Mouse (Mus musculus) kidney, adult 2 months (tissue): Measurements from ENCODE around the gene Rnase11. TPM values are rescaled to one million over a fixed set of nuclear protein-coding genes. Genes with fewer than 3 reads are reported as not detected.

Experiments used
- DNase-seq: peaks from one replicate; pipeline ENCODE4 v3.0.0; 2021
- H3K27ac ChIP-seq: fragments of 200-500 bp; 2 replicates; pipeline ENCODE4 v1.5.1; 2012; ENCODE audit warnings: low read depth, low read length, control low read depth, inconsistent platforms; ENCODE audit not compliant: insufficient read depth
- H3K27me3 ChIP-seq: fragments of 200-500 bp; replicated peaks from 2 replicates; pipeline ENCODE4 v1.6.1; 2012; ENCODE audit warnings: mild to moderate bottlenecking, moderate library complexity, low read length, inconsistent platforms; ENCODE audit not compliant: control insufficient read depth, insufficient read depth
- H3K36me3 ChIP-seq: fragments of 200-500 bp; 2 replicates; pipeline ENCODE4 v1.6.1; 2012; ENCODE audit warnings: mild to moderate bottlenecking, moderate library complexity, low read length, inconsistent platforms; ENCODE audit not compliant: control insufficient read depth, insufficient read depth
- H3K4me1 ChIP-seq: fragments of 200-500 bp; 2 replicates; pipeline ENCODE4 v1.6.1; 2011; ENCODE audit warnings: low read length; ENCODE audit not compliant: control insufficient read depth, insufficient read depth
- H3K4me3 ChIP-seq: fragments of 200-500 bp; 2 replicates; pipeline ENCODE4 v1.5.1; 2011; ENCODE audit warnings: mild to moderate bottlenecking, low read depth, low read length, control low read depth; ENCODE audit not compliant: insufficient read depth
- CTCF ChIP-seq: fragments of 200-500 bp; conservative IDR thresholded peaks from 2 replicates; pipeline ENCODE4 v1.5.1; 2011; ENCODE audit warnings: low read depth, mild to moderate bottlenecking, control low read depth, low read length, moderate library complexity, mixed read lengths; ENCODE audit not compliant: insufficient read depth, insufficient read length
- POLR2A ChIP-seq: fragments of 200-500 bp; IDR thresholded peaks from one replicate; pipeline ENCODE4 v1.6.1; 2011; ENCODE audit warnings: low read depth, low read length, control low read depth
- WGBS: fragments of 180-500 bp; shearing (Covaris S2); methylation state at CpG from one replicate; pipeline ENCODE4 v1.1.7; 2018; 5-methylcytosine and 5-hydroxymethylcytosine counted together
- polyA plus RNA-seq: library from polyadenylated mRNA; depleted of rRNA; stranded (reverse); fragments of >200 nt; gene quantifications from 2 replicates; pipeline ENCODE4 v1.2.3, GENCODE M21; 2012

The Rnase11 gene
- polyA plus RNA-seq, 1 experiment, result not detected

DNA sequence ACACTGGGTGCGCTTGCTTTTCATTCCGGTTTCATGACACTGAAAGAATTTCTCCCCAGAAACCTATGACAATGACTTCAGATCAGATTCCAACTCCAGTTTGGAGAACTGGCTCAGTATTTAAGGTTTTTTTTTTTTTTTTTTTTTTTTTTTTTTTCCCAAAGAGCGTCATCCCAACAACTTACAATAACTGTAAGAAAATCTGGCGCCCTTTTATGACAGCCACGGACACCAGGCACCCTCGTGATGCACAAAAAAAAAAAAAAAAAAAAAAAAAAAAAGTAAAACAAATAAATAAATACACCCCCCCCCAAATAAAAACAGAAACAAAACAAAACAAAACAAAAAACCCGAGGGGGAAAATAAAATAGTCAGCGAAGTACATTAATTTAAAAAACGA, 37.8 kb upstream of the Rnase11 start:
- TF ChIP-seq CTCF, result no peak
- no peak for TF ChIP-seq POLR2A
- Histone ChIP-seq H3K27ac (no peak overlapping the region), H3K4me1 (no peaks in the 10 kb centered on the region), H3K36me3 (no peaks in the 10 kb centered on the region), H3K4me3 (no peak overlapping the region), H3K27me3 (no peaks in the 10 kb centered on the region)
- no peak for DNase-seq
- WGBS, result 47% methylated on average over 9 of the region's 9 CpGs

DNA sequence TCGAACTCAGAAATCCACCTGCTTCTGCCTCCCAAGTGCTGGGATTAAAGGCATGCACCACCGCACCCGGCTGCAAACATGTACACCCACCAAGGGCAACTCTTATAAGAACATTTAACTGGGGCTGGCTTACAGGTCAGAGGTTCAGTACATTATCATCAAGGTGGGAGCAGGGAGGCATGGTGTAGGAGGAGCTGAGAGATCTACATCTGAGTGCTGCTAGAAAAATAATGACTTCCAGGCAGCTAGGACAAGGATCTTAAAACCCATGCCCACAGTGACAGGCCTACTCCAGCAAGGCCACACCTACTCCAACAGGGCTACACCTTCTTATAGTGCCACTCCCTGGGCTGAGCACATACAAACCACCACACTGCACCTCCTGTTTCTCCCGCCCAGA, 35.9 kb upstream of the Rnase11 start:
- WGBS, result 87% methylated on average over 4 of the region's 4 CpGs
- no peaks in the 10 kb centered on the region for H3K4me1 ChIP-seq
- no peaks in the 10 kb centered on the region for H3K36me3 ChIP-seq
- no peak overlapping the region for H3K4me3 ChIP-seq
- H3K27ac ChIP-seq, result no peak overlapping the region
- no peak for TF ChIP-seq CTCF
- TF ChIP-seq POLR2A, result no peak
- DNase-seq, result no peak
- H3K27me3 ChIP-seq, result no peaks in the 10 kb centered on the region

DNA sequence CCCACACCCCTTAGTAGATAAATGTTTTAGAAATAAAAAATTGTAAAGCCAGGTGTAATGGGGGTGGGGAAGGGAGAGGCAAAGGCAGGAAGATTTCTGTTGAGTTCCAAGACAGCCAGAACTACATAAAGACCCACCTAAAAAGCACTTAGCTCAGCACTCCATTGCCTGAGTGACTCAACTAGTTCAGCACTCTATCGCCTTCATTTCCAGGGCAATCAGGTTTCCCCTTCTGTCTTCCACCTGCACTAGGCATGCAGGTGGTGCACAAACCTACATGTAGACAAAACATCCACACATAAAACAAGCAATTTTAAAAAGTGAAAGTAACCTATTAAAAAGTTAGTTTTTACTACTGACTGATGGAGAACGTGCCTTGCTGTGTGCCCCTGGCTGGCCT, 35.1 kb upstream of the Rnase11 start:
- no peak overlapping the region for H3K27ac ChIP-seq
- H3K36me3 ChIP-seq, result no peaks in the 10 kb centered on the region
- H3K4me3 ChIP-seq, result no peak overlapping the region
- no peaks in the 10 kb centered on the region for H3K4me1 ChIP-seq
- no peaks in the 10 kb centered on the region for H3K27me3 ChIP-seq
- WGBS, result 79% methylated on average over 2 of the region's 2 CpGs
- TF ChIP-seq POLR2A, result no peak
- DNase-seq, result no peak

DNA sequence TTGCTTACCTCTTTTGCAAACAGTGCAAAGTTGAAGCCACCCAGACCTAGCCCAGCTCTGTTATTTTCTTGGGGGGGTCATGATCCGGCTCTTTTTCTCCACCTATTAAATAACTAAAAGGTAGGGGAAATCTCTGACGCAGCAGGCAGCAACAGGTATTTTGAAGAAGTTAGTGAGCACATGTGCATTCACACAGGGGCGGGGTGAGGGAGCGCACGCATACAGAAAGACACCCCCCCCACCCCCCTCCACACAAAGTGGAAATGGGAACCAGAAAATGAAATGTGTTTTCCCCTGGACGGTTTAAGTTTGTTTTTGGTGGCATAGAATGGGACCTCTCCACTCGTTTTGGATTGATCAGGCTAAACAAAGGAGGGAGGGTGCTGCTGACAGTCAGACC, 33.8 kb upstream of the Rnase11 start:
- Histone ChIP-seq H3K4me3 (no peak overlapping the region), H3K4me1 (no peaks in the 10 kb centered on the region), H3K27ac (no peak overlapping the region), H3K27me3 (no peaks in the 10 kb centered on the region), H3K36me3 (no peaks in the 10 kb centered on the region)
- 63% methylated on average over 7 of the region's 7 CpGs for WGBS
- TF ChIP-seq CTCF (no peak), POLR2A (no peak)
- no peak for DNase-seq

DNA sequence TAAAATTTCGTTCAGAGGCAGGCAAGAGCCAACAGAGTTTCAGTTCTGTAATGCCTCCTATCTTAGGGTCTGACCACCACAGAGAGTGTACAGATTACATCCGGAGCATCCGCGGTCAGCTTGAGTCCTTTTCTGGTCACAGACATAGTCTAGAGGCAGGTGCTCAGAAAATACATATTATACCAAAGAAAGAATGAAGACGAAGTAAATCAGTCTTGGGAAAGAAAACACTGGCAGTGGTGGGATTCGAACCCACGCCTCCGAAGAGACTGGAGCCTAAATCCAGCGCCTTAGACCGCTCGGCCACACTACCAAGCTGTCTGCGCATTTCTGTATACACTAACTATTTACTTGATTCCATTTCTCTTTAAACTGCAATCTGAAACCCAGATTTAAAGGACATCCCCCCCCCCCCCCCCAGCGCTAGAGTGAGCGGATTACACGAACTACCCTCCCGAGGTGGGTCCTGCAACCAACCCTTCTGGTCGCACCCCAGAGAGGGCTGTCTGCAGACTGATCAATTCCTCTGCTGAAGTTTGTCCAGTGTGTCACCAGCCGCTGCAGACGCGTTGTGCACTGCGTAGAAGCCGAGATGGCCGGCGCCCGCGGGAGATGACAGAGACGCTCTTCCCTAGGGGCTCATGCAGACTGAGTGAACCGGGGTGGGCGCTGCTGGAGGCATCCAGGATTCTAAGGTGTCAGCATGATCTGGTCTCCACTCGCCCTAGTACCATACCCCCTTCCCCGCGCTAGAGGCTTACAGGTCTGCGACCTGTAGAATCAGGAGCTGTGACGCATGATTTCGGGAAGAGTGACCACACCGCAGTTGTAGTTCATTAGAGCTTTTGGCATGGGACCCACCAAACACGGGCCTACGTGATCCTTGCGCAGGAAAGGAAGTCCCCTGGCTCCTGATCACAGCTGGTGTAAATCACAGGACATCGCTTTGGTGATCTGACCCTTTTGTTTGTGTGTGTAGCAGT, 32.9 kb upstream of the Rnase11 start:
- H3K4me1 ChIP-seq, result no peaks in the 10 kb centered on the region
- no peaks in the 10 kb centered on the region for H3K27me3 ChIP-seq
- DNase-seq, result peak; percentile 80
- WGBS, result 5% methylated on average over 40 of the region's 40 CpGs
- TF ChIP-seq CTCF (no peak), POLR2A (no peak)
- no peaks in the 10 kb centered on the region for H3K36me3 ChIP-seq
- H3K27ac ChIP-seq, result no peak overlapping the region
- peak overlapping the region; percentile 64 for H3K4me3 ChIP-seq

DNA sequence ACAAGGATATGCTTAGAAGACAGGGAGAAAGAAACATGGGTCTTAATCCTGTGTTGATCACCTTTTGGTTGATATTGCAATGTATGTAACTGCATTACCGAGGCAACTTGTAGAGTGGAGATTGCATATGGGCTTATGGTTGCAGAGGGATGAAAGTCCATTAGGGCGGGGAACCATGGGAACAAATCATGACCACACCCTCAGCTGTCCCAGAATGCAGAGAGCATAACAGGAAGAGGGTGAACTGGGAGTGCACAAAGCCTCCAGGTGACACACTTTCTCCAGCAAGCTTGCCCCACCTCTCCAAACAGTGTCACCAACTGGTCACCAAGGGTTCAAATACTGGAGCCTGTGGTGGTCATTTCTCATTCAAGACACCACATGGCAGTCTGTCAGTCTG, 31.1 kb upstream of the Rnase11 start:
- no peak for DNase-seq
- TF ChIP-seq CTCF (no peak), POLR2A (no peak)
- Histone ChIP-seq H3K27ac (no peak overlapping the region), H3K27me3 (no peaks in the 10 kb centered on the region), H3K4me1 (no peaks in the 10 kb centered on the region), H3K36me3 (no peaks in the 10 kb centered on the region), H3K4me3 (no peak overlapping the region)
- WGBS, result 85% methylated on average over 2 of the region's 2 CpGs

DNA sequence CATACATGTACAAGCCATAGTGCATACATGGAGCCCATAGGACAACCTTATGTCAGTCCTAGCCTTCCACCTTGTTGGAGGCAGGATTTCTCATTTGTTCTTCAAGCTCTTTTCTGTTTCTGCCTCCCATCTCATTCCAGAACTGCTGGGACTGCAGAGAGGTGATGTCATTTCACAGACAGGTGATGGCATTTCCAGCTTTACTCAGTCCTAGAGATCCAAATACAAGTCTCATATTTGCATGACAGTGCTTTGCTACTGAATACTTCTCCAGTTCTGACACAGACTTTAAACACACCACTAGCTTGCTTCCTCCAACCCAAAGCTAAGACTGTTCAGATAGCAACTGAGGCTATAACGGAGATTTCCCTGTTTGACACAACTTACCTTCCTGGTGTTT, 29.2 kb upstream of the Rnase11 start:
- H3K27me3 ChIP-seq, result no peaks in the 10 kb centered on the region
- no peak overlapping the region for H3K27ac ChIP-seq
- H3K4me1 ChIP-seq, result no peaks in the 10 kb centered on the region
- no peak overlapping the region for H3K4me3 ChIP-seq
- no peak for DNase-seq
- TF ChIP-seq POLR2A (no peak), CTCF (no peak)
- WGBS, result 94% methylated on average over 1 of the region's 1 CpGs
- H3K36me3 ChIP-seq, result no peaks in the 10 kb centered on the region

DNA sequence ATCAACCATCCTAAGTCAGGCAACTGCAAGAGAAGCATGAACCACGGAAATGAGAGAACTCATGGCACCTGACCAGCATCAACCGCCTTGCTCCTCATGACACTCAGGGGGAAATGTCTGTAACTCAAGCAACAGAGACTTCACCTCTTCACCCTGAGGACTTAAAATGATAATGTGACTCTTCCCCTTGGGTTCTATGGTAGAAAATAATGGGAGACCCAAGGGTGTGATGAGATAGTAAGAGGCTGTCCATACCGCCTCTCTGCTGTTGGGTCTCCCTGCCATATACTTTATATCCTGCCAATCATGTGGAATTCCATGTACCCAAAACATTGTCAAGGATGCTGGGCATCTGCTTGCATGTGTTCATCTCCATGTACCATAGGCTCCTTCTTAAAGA, 24.4 kb upstream of the Rnase11 start, which contains the start of gene Olfr750:
TSS of gene Olfr750 (minus strand) at position 101 of the 400 bp plus-strand sequence.
- H3K36me3 ChIP-seq, result no peaks in the 10 kb centered on the region
- no peaks in the 10 kb centered on the region for H3K4me1 ChIP-seq
- DNase-seq, result no peak
- no peaks in the 10 kb centered on the region for H3K27me3 ChIP-seq
- H3K4me3 ChIP-seq, result no peak within 1 kb of the TSS
- 92% methylated on average over 3 of the region's 3 CpGs for WGBS
- no peak within 1 kb of the TSS for H3K27ac ChIP-seq
- TF ChIP-seq CTCF, result no peak
- TF ChIP-seq POLR2A, result no peak
